Mouse (Mus musculus) limb, embryonic 11.5 days (tissue): ENCODE measurements around the gene Tsfm. TPM values are rescaled to one million over a fixed set of nuclear protein-coding genes. Genes with fewer than 3 reads are reported as not detected.

Experiments
- ATAC-seq: fragments of 200-750 bp; cut with Nextera tagmentation; 2 replicates; pipeline ENCODE4 v1.8.0; 2017; ENCODE audit warnings: low read depth; ENCODE audit not compliant: insufficient number of reproducible peaks, low FRiP score, low TSS enrichment
- DNase-seq: peaks from one replicate; pipeline ENCODE4 v3.0.0-alpha.2; 2015; ENCODE audit warnings: low spot score
- H3K27ac ChIP-seq: fragments of 300-500 bp; sonication (generic); replicated peaks from 2 replicates; pipeline ENCODE4 v1.5.1; 2014; ENCODE audit warnings: low read depth, mild to moderate bottlenecking, low read length
- H3K27me3 ChIP-seq: fragments of 300-500 bp; sonication (generic); 2 replicates; pipeline ENCODE4 v1.6.1; 2014; ENCODE audit warnings: mild to moderate bottlenecking, low read length, mixed read lengths; ENCODE audit not compliant: control insufficient read depth, insufficient read depth
- H3K36me3 ChIP-seq: fragments of 300-500 bp; sonication (generic); 2 replicates; pipeline ENCODE4 v1.6.1; 2014; ENCODE audit warnings: mild to moderate bottlenecking, low read length, moderate library complexity, mixed read lengths; ENCODE audit not compliant: control insufficient read depth, insufficient read depth
- H3K4me1 ChIP-seq: fragments of 300-500 bp; sonication (generic); 2 replicates; pipeline ENCODE4 v1.6.1; 2014; ENCODE audit warnings: low read length, mixed read lengths; ENCODE audit not compliant: control insufficient read depth, insufficient read depth
- H3K4me2 ChIP-seq: fragments of 300-500 bp; sonication (generic); 2 replicates; pipeline ENCODE4 v1.6.1; 2014; ENCODE audit warnings: low read depth, mild to moderate bottlenecking, moderate library complexity; ENCODE audit not compliant: severe bottlenecking
- H3K4me3 ChIP-seq: fragments of 300-500 bp; sonication (generic); 2 replicates; pipeline ENCODE4 v1.5.1; 2014; ENCODE audit warnings: low read depth, low read length
- H3K9ac ChIP-seq: fragments of 300-500 bp; sonication (generic); 2 replicates; pipeline ENCODE4 v1.6.1; 2014; ENCODE audit warnings: mild to moderate bottlenecking, low read length
- H3K9me3 ChIP-seq: fragments of 300-500 bp; sonication (generic); 2 replicates; pipeline ENCODE4 v1.6.1; 2016; ENCODE audit warnings: low read length; ENCODE audit not compliant: control insufficient read depth
- WGBS: fragments of 180-500 bp; shearing (Covaris S2); extraction: QIAGEN DNeasy Blood & Tissue Kit; methylation state at CpG from one replicate; pipeline ENCODE4 v1.1.7; 2014; 5-methylcytosine and 5-hydroxymethylcytosine counted together
- polyA plus RNA-seq: library from polyadenylated mRNA; unstranded; fragments of >200 nt; fragmentation: Nextera tagmentation; extraction: Ambion mirVana; gene quantifications from 2 replicates; pipeline ENCODE4 v1.2.1, GENCODE M21; 2014

Gene Tsfm
- polyA plus RNA-seq, 1 experiment from 2014 or later: 91.8 TPM

DNA sequence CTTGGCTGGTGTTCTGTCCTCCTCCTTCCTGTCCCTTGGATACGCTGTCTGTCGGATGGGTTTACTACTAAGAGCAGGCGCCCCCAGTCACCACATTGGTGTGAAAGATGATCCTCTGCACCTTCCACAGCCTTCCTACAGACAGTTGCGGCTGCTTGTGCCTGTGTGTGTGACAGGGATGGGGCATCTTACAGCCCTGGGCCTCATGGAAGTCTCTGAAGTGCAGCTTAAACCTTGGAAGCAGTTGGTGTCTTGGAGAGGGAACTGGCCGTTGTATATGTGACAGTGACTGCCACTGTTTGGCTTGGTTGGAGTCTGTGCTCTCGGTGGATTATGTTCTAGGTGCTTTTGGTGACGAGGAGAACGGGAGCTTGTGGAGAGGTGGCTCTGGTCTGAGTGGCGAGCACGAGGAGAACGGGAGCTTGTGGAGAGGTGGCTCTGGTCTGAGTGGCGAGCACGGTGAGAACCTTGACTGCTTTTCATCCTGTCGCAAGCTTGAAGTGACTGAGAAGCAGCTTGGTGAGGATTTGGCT lies 47.4 kb downstream of the Tsfm start:
- 43% methylated on average over 14 of the region's 14 CpGs for WGBS
- no peak overlapping the region for H3K4me2 ChIP-seq
- no peak overlapping the region for H3K27ac ChIP-seq

DNA sequence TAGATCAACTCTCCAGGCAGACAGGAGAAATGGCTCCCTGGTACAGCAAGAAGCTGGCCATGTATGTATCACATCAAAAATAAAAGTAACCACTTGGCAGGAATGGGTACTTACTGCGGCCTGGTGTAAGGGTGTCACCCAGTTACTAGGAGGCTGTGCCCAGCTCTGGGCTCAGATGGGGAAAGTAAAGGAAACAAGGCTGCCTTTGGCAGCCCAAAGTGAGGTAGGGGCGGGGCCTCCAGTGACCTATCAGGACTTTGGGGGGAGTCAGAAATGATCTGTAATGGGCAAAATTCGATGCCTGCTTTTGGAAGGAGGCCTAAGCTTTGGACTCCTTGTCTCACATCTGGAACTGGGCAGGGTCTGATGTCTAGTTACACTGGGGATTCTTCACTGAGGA lies 48.9 kb downstream of the Tsfm start:
- no peak overlapping the region for H3K9ac ChIP-seq
- DNase-seq: no peak
- no peak overlapping the region; the same call in 1 of the 2 replicates for H3K4me3 ChIP-seq
- no peaks in the 10 kb centered on the region for H3K9me3 ChIP-seq
- no peak for ATAC-seq
- no peaks in the 10 kb centered on the region for H3K27me3 ChIP-seq
- peaks cover 47% of the 10 kb centered on the region for H3K4me1 ChIP-seq
- WGBS: 65% methylated on average over 3 of the region's 3 CpGs
- no peak overlapping the region for H3K27ac ChIP-seq
- no peaks in the 10 kb centered on the region for H3K36me3 ChIP-seq
- peak overlapping the region; percentile 84; the same call in 1 of the 2 replicates for H3K4me2 ChIP-seq

More for the DNA sequence above, 47.4 kb downstream of the Tsfm start:
- Histone ChIP-seq H3K9ac (peak overlapping the region; percentile 3; the same call in 1 of the 2 replicates), H3K4me3 (no peak overlapping the region), H3K27me3 (no peaks in the 10 kb centered on the region), H3K4me1 (peaks cover 54% of the 10 kb centered on the region), H3K9me3 (no peaks in the 10 kb centered on the region), H3K36me3 (no peaks in the 10 kb centered on the region)
- no peak for DNase-seq
- ATAC-seq: no peak

DNA sequence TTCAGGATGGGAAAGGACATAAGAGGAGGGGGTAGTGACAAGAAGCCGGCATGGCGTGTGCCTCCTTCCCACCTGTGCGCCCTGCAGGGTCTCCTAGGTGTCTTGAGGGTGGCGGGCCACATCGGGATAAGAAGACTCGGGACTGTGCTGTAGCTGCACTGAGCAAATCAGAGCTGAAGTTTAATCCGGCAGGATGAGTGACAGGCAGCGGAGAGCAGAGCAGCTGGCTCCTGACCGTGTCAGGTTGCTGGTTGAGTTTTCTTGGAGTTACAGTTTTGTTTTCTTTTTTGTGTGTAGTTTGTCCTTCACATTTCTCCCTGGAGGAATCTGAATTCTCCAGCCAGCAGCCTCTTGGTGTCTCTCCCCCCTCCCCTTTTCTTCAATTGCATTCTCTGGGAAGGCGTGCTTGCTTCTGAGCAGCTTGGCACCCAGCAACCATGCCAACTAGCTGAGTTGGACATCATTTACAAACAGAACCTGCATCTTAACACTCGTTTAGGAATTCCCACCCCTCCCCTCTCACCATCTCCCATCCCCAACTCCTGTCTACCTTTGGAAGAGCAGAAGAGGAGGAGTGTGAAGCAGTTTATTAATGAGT lies 49.6 kb downstream of the Tsfm start:
- Histone ChIP-seq H3K9ac (peak overlapping the region; percentile 95), H3K4me3 (peak overlapping the region; percentile 100), H3K4me1 (peaks cover 41% of the 10 kb centered on the region), H3K27me3 (no peaks in the 10 kb centered on the region), H3K36me3 (no peaks in the 10 kb centered on the region), H3K4me2 (peak overlapping the region; percentile 84), H3K27ac (no peak overlapping the region; the same call in 1 of the 2 replicates), H3K9me3 (no peaks in the 10 kb centered on the region)
- no peak for ATAC-seq
- DNase-seq: no peak
- 17% methylated on average over 11 of the region's 11 CpGs for WGBS

DNA sequence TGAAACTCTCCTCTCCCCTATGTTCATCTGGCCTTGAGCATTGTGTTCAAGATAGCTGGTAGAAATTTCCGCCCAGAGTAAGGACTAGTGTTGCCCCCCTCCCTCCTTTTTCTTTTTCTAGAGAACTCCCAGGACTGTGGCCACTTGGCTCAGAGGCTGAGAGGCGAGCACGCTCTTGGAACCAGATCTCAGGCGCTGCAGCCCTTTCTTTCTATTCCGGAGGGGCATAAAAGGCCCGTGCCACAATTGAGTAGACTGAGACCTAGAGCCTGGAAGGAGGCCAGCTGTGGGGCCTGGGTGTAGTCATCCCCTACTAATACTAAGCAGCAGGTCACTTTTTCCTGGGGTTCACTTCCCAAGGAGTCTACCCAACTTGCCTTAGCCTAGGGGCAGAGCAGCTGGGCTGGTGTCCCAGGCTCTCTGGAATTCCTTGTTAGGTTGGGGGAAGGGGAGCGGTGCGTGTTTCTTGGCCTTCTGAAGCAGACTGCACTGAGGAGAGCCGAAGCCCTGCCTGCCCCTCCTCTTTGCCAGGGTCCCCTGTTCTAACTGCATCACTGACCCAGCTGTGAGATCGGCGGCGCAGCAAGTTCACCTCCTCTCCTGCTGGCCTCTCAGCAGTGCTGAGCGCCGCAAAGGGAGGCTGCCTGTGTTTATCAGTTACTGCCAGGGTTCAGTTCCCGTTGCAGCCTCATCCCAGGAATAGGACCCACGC lies 50.3 kb downstream of the Tsfm start:
- peak overlapping the region; percentile 95 for H3K9ac ChIP-seq
- WGBS: 2% methylated on average over 16 of the region's 16 CpGs
- peak overlapping the region; percentile 84 for H3K4me2 ChIP-seq
- H3K36me3 ChIP-seq: no peaks in the 10 kb centered on the region
- DNase-seq (peak; percentile 67), ATAC-seq (no peak)
- no peaks in the 10 kb centered on the region for H3K27me3 ChIP-seq
- peak overlapping the region; percentile 100 for H3K4me3 ChIP-seq
- H3K9me3 ChIP-seq: no peaks in the 10 kb centered on the region
- peaks cover 41% of the 10 kb centered on the region for H3K4me1 ChIP-seq
- H3K27ac ChIP-seq: peak overlapping the region; percentile 99

DNA sequence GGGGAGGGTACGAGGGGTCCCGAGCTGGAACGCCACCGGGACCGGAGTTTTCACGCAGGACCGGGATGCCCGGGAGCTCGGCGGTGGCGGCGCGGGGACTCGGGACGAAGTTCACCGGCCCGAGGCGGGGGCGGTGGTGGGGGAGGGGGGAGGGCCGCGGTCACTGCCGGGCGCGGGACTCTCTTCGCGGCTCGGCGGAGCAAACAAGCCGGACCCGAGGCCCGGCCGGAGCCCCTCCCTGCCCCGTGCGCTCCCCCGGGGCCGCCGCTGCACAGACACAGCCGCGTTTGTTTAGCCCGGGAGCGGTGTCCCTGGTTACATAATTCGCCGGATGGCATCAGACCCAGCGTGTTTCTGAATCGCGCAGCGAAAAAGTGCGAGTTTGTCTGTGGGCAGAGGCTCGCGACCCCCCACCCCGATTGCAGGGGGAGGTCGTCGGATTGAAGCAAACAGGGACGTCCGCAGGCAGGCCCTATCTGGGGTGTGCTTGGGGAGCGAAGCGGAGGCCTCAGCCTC lies 50.9 kb downstream of the Tsfm start:
- WGBS: under 1% methylated on average over 46 of the region's 57 CpGs
- H3K4me2 ChIP-seq: peak overlapping the region; percentile 84

DNA sequence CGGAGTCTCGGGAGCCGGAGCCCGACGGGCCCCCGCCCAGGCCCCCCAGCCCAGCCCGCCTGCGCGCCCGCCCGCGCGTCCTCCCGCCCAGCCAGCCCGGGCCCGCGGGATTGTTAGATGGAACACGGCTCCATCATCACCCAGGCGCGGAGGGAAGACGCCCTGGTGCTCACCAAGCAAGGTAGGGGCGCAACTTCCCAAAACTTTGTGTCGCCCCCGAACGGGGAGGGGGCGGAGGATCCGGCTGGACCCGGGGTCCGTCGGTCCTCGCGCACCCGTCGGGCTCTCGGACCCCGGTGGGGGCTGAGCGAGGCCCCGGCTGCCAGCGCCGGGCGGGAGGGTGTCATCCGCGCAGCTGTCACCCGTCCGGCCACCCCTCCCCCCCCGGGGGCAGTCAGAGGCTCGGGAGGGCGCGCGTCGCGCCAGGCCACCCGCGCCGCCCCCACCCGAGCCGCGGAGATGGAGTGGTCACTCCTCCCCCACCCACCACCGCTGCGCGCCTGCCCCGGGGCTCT lies 51.5 kb downstream of the Tsfm start:
- Histone ChIP-seq H3K27ac (peak overlapping the region; percentile 99), H3K4me1 (peaks cover 40% of the 10 kb centered on the region), H3K4me3 (peak overlapping the region; percentile 100), H3K9ac (peak overlapping the region; percentile 95), H3K27me3 (no peaks in the 10 kb centered on the region), H3K4me2 (peak overlapping the region; percentile 84), H3K36me3 (no peaks in the 10 kb centered on the region), H3K9me3 (no peaks in the 10 kb centered on the region)
- ATAC-seq (0 out of 2 replicates have a peak, but pooled peaks have one; percentile 18), DNase-seq (peak; percentile 55)
- 1% methylated on average over 31 of the region's 62 CpGs for WGBS

More for the DNA sequence above, 50.9 kb downstream of the Tsfm start:
- Histone ChIP-seq H3K27me3 (no peaks in the 10 kb centered on the region), H3K36me3 (no peaks in the 10 kb centered on the region), H3K4me3 (peak overlapping the region; percentile 100), H3K4me1 (peaks cover 41% of the 10 kb centered on the region), H3K27ac (peak overlapping the region; percentile 99), H3K9ac (peak overlapping the region; percentile 95), H3K9me3 (no peaks in the 10 kb centered on the region)
- DNase-seq (peak; percentile 69), ATAC-seq (no peak)

DNA sequence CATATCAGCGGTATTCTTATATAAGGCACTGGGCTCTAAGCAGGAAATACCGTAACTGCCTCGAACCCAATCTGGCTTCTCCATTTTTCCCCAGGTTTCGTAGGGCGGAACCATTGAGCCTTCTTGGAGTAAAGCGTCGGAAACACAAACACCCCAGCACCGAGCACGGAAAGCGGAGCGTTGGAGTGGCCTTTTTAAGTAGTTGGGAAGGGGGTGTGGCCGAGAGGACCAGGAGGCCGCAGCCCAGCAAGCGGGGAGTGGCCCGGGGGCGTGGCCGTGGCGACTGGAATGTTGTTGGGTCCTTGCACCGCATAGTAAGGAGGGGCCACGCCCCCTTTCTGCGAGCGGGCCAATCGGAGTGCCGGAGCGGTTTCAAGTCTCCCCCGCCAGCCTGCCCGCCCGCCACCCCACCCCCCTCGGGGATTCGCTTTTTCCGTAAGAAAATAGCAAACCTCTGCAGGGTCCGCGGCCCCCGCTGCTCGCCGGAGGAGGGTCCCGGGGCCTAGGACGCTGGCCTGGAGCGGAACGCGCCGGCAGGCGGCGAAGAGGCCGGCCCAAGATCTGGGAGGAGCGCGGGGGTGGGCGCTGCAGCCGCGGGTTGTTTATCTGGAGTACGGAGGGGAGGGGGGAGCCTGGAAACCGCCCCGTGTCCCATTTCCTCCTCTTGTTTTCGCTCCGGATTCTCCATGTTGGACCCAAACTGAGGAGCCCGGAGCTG lies 52.2 kb downstream of the Tsfm start, which contains the start of gene Ctdsp2:
Gene Ctdsp2, plus strand, starts transcription at position 441 of the 718 bp plus-strand sequence.
- Histone ChIP-seq H3K36me3 (no peaks in the 10 kb centered on the region), H3K4me3 (peak within 1 kb of the TSS; percentile 100), H3K9me3 (no peaks in the 10 kb centered on the region), H3K4me1 (peaks cover 34% of the 10 kb centered on the region), H3K4me2 (peak within 1 kb of the TSS; percentile 84), H3K9ac (peak within 1 kb of the TSS; percentile 95), H3K27ac (peak within 1 kb of the TSS; percentile 99), H3K27me3 (no peaks in the 10 kb centered on the region)
- DNase-seq (peak; percentile 100), ATAC-seq (peak; percentile 91)
- WGBS: under 1% methylated on average over 50 of the region's 56 CpGs

DNA sequence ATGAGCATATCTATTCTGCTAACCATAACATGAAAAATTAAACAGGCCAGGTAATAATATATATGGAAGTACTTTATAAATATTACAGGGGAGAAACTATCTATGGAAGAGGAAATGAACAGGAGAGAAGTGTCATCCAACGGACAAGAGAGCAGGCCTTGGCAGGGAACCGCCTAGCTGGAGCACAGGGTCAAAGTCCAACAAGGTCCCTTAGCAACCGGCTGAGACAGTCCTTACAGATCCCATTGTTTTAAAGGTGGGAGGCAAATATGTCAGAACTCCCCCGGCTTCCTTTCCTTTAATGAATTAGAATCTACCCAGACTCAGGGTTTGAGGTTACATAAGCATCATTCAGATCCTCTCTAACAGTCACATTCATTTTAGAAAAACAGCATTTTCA lies 53.6 kb downstream of the Tsfm start:
- no peaks in the 10 kb centered on the region for H3K27me3 ChIP-seq
- H3K27ac ChIP-seq: no peak overlapping the region
- H3K4me3 ChIP-seq: no peak overlapping the region
- no peak overlapping the region for H3K4me2 ChIP-seq
- DNase-seq (no peak), ATAC-seq (no peak)
- 74% methylated on average over 4 of the region's 4 CpGs for WGBS
- H3K9me3 ChIP-seq: no peaks in the 10 kb centered on the region
- peaks cover 35% of the 10 kb centered on the region for H3K4me1 ChIP-seq
- no peak overlapping the region for H3K9ac ChIP-seq
- no peaks in the 10 kb centered on the region for H3K36me3 ChIP-seq
